Mouse (Mus musculus): ENCODE data around the gene Mark3.

The Mark3 gene

GRCm38 (mm10) chr12:111559647-111560258 is 14.6 kb upstream of the Mark3 start:
- peak; percentile 89 for DNase-seq (ENCODE audit: low read depth, low spot score)

- no peak for DNase-seq (ENCODE audit: low read depth, low spot score)
Observed at GRCm38 (mm10) chr12:111560286-111560685, 14.0 kb upstream of the Mark3 start.

DNA sequence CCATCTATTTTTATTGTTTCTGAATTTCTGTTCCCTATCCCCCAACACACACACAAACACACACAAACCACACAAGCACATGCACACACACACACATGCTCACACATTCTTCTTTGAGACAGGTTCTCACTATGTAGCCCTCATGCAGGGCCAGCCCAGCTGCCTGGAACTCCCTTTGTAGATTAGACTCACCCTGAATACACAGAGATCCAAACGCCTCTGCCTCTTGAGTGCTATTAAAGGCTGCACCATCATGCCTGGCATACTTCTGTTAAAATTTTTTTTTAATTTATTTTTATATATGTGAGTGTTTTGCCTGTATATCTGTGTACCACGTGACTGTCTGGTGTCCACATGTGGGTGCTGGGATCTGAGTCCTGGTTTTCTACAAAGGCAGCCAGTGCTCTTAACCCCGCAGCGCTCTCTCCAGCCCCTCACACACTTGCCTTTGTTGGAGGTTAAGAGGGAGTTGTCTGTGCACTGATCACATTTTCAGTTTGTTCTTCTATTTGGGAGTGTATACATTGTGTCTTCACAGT is 12.0 kb upstream of the Mark3 start:
- DNase-seq (ENCODE audit: low read depth, low spot score): no peak

DNA sequence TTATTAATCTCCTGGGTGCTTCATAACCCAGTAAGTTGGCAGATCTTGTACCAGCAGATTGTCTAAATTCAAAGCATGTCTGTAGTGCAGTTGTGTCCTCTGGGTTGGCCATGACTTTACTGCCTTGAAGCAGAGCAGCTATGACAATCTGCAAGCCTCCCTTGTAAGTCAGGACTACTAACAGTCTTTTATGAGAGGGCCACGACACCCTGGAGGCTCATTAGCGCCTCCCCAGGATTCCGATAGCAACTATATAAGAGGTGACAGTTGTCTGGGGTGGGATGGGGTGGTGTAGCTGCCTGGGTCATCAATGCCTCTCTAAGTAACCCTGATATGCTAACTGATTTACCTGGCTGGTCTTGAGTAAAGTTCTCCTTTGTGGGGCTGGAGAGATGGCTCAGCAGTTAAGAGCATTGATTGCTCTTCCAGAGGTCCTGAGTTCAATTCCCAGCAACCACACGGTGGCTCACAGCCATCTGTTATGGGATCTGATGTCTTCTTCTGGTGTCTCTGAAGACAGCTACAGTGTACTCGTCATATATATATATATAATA is 11.2 kb upstream of the Mark3 start:
- no peak for DNase-seq (ENCODE audit: low read depth, low spot score)

- DNase-seq (ENCODE audit: low read depth, low spot score): no peak
Observed at GRCm38 (mm10) chr12:111565363-111565762, 9.0 kb upstream of the Mark3 start.

DNA sequence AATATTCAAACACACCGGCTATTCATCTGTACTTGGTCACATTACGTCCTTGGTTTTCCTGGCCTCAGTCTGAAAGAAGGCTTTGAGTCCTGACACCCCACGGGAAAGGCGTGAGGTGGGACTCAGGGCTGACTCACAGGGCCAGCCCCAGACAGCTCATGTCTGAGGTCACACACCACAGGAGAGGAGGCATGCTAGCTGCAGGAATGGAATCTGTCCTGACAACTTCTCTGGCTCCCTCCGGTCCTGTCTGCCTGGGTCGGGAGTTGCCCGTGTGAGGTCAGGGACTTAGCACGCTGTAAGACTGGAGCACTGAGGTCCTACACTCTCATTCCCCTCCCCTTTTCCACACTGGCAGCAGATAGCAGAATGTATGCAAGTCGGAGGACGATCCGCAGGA is 5.5 kb upstream of the Mark3 start:
- no peak for DNase-seq (ENCODE audit: low read depth, low spot score)

DNA sequence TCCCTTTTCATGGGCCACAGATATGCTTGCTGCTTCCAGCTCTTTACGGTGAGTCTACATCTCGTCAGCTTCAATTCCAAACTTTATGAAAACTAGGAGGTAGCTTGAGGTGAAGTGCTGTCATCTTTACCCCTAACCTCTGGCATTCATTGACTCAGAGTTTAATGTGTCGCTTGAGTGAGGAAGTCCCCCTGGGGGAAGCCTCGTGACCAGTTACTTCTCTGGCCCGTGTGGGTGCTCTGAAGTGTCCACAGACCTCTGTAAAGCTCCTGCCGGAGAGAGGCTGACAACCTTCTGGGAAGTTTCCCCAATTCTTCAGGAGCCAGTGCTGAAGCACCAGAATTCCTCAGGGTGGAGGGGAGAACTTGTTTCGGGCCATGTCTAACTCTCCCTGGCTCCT is 1.9 kb upstream of the Mark3 start:
- DNase-seq (ENCODE audit: low read depth, low spot score): no peak

GRCm38 (mm10) chr12:111573315-111573714 is 1.0 kb upstream of the Mark3 start:
- no peak for DNase-seq (ENCODE audit: low read depth, low spot score)

DNA sequence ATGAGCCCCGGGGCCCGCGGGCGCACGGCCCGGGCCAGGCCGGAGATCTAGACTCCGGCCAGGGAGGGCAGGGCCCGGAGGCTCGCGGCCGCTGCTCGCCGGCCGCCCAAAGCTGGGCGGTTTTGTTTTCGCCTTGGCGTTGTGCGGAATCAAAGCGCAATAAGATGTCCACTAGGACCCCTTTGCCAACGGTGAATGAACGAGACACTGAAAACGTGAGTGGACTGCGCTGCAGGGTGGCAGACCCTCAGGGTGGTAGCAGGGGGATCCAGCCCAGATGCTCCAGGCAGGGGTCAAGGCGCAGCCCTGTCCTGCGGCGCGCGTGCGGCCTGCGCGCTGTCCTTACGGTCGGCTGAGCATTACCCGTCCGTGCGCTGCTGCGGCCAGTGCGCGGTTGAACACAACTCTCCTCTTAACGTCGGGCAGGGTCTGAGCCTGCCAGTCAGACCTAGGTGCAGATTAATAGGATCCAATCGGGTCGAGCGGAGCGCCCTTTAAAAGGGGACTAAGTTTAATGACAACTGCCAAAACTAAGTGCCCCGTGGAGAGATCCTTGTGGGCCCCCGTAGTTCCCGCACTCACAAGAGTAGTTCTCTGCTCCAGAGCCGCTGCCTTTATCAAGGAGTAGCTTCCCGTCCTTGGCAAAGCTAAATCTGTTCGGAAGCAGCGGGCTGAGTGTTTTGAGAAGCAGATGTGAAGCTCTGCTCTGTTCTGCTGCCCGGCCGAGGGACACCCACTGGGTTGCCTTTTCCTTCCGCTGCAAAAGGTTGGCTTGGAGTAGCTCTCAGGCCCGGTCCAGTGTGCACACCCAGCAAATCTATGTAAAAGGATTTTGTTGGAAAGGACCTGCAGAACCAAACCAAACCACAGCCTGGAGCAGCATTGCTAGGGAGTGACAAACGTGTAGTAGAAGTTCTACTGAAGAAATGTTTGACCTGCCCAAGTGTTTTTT is 840 bp downstream of the Mark3 start:
- DNase-seq (ENCODE audit: low read depth, low spot score): peak; percentile 36

- DNase-seq (ENCODE audit: low read depth, low spot score): no peak
Observed at GRCm38 (mm10) chr12:111583058-111583457, 8.7 kb downstream of the Mark3 start.

DNA sequence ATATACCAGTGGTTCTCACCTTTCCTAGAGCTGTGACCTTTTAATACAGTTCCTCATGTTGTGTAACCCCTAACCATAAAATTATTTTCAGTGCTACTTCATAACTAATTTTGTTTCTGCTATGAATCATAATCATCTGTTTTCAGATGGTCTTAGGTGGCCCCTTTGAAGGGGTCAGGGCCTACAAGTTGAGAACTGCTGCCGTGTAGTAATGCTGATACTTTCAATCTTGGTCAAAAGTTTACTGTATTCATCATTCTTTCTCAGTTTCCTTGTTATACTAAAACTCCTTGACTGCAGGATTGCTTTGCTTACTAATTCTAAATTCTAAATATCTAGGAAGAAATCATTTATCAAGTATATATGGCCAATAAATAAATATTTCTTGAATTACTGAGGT is 10.1 kb downstream of the Mark3 start:
- DNase-seq (ENCODE audit: low read depth, low spot score): no peak

DNA sequence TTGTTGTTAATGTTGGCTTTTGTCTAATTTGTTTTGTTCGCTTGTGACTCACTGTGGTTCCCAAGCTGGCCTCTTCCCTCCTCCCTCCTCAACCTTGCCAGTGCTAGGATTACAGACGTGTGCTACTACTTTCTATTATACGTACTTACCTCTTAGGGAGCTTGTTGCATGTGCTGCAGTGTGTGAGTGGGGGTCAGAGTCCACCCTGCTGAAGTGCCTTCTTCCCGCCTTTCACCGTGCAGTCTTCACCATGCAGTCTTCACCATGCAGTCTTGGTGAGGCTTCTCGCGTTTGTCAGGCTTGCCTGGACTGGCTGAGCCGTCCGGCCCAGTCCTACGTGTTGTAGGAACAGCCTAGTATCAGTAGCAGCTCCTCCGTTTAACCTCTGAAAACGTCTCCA is 12.9 kb downstream of the Mark3 start:
- no peak for DNase-seq (ENCODE audit: low read depth, low spot score)

GRCm38 (mm10) chr12:111592407-111593021 is 18.2 kb downstream of the Mark3 start:
- peak; percentile 35 for DNase-seq (ENCODE audit: low read depth, low spot score)

- no peak for DNase-seq (ENCODE audit: low read depth, low spot score)
Observed at GRCm38 (mm10) chr12:111593775-111594174, 19.5 kb downstream of the Mark3 start.

DNA sequence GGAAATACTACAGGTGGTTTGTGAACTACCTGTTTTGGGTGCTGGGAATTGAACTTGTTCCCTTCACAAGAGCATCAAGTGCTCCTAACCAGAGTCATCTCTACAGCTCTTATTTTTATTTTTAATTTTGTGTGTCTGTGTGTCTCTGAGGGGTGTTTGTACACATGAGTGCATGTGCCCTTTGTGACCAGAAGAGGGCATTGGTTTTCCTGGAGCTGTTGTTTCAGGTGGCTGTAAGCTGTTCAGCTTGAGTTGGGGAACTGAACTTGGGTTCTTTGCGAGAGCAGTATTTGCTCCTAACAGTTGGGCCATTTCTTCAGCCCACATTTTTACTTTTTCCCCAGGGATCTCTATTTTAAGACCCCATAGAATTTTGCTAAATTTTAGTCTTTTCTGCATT is 23.0 kb downstream of the Mark3 start:
- no peak for DNase-seq (ENCODE audit: low read depth, low spot score)

GRCm38 (mm10) chr12:111598902-111599301 is 24.6 kb downstream of the Mark3 start:
- no peak for DNase-seq (ENCODE audit: low read depth, low spot score)

- no peak for DNase-seq (ENCODE audit: low read depth, low spot score)
Observed at GRCm38 (mm10) chr12:111599640-111600039, 25.3 kb downstream of the Mark3 start.

- DNase-seq (ENCODE audit: low read depth, low spot score): no peak
Observed at GRCm38 (mm10) chr12:111603871-111604270, 29.5 kb downstream of the Mark3 start.

GRCm38 (mm10) chr12:111605619-111606018 is 31.3 kb downstream of the Mark3 start:
- DNase-seq (ENCODE audit: low read depth, low spot score): no peak

GRCm38 (mm10) chr12:111608015-111608414 is 33.7 kb downstream of the Mark3 start:
- no peak for DNase-seq (ENCODE audit: low read depth, low spot score)

GRCm38 (mm10) chr12:111614475-111615141 is 40.3 kb downstream of the Mark3 start:
- DNase-seq (ENCODE audit: low read depth, low spot score): no peak

Measured in CD4-positive, CD25-positive, alpha-beta regulatory T cell, adult 2 months (primary cell).